Mouse (Mus musculus): ENCODE measurements around the gene Lce1h.

The Lce1h gene

DNA sequence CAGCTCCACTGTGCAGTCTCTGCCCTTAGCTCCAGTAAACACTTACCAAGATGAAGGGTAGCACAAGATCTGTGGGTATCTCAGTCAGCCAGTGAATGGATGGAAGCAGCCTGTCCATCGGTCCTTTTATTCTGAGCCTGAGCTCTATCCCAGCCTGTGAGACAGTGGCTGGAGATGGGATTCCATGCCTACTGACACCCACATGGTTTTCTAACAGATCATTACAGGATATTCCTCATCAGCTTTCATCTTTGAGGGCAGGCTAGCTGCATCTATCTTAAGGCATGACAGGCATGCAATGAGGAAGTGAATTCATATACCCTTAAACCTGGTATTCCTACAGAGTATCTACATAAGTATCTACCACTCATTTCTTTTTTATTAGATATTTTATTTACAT lies at the start of gene Lce1h:
Gene Lce1h, minus strand, starts transcription at position 101 of the 400 bp plus-strand sequence.
- in situ Hi-C loops (cut with MboI, MseI): loop anchor here (10.0 kb wide), 1 partner anchor 610 kb away; no protein-coding TSS in a partner anchor

DNA sequence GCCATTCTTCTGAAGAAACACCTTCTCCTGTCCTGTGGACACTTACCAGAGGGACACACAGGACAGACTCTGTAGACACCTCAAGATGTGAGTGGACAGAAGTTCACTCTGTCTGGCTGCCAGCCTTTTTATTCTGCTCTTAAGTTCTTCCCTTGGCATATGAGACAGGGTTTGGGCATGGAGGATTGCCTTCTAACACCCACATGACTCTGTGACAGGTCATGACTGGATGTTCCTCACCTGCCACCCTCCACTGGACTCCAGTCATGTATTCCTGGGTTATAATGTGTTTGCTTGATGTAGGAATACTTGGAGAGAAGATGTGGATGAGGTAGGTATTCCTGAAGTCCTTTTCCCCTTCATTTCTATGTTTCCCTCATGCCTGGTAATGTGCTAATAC lies 42.9 kb upstream of the Lce1h start, which contains the start of gene Lce1k:
Gene Lce1k, minus strand, starts transcription at position 101 of the 400 bp plus-strand sequence.
- in situ Hi-C loops (cut with MboI, MseI): no loop called here

DNA sequence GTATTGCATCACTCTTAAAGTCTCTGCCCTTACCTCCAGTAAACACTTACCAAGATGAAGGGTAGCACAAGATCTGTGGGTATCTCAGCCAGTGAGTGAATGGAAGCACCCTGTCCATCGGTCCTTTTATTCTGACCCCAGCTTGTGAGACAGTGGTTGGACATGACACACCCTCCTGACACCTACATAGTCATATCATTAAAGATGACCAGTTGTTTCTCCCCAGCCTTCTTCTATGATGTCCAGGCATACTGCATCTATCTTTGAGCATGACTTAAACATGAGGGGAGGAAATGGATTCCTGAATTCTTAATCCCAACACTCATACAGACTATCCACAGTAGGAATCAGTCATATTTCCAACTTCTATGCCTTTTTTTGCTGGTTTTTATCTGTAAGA lies 25.5 kb upstream of the Lce1h start, which contains the start of gene Lce1j:
Gene Lce1j, minus strand, starts transcription at position 101 of the 400 bp plus-strand sequence.
- in situ Hi-C loops (cut with MboI, MseI): no loop called here

DNA sequence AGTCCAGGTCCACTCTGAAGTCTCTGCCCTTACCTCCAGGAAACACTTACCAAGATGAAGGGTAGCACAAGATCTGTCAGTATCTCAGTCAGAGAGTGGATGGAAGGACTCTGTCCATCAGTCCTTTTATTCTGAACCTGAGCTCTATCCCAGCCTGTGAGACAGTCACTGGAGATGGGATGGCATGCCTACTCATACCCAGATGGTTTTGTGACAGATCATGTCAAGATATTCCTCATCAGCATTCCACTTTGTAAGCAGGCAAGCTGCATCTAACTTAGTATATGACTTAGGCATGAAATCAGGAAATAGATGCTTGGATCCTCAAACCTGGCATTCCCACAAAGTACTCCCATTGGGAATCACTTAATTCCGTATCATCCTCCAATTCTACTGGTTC lies 13.9 kb upstream of the Lce1h start, which contains the start of gene Lce1i:
Gene Lce1i, minus strand, starts transcription at position 101 of the 400 bp plus-strand sequence.
- in situ Hi-C loops (cut with MboI, MseI): no loop called here

DNA sequence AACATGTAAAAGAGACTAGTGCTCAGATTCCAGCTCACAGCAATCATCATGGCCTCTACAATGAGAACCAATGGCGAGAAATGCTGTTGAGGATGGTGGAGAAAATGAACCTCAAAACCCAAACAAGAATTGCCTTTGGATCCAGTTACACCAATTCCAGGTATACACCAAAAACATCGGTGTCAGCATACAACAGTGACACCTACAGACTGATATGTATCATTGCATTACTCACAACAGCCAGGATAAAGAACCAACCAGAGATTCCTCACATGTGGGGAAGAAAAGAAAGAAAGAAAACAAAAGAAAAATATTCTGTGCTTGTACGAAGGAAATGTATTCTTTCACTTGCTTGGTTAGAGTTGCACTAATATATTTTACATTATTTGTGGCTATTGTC lies 6.7 kb upstream of the Lce1h start:
- in situ Hi-C loops (cut with MboI, MseI): no loop called here

DNA sequence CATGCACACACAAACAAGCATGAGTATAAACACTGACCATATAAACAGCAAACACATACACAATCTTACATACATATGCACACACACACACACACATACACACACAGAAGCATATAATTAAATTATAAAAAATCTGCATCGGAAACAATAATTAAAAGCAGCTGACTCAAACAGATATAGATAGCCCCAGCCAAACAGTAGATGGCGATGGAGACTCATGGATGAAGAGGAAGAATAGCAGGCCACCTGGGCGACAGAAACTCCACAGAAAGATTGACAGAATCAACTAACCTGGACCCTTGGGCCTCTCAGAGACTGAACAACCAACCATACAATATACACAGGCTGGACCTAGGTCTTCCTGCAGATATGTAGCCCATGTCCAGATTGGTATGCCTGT lies 11.7 kb downstream of the Lce1h start:
- in situ Hi-C loops (cut with MboI, MseI): no loop called here

DNA sequence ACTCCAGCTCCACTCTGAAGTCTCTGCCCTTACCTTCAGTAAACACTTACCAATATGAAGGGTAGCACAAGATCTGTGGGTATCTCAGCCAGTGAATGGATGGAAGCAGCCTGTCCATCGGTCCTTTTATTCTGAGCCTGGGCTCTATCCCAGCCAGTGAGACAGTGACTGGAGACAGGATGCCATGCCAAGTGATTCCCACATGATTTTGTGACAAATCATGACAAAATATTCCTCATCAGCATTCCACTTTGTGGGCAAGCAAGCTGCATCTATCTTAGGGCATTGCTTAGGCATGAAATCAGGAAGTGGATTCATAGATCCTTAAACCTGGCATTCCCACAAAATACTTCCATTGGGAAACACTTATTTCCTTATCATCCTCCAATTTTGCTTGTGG lies 12.6 kb downstream of the Lce1h start, which contains the start of gene Lce1g:
Gene Lce1g, minus strand, starts transcription at position 101 of the 400 bp plus-strand sequence.
- in situ Hi-C loops (cut with MboI, MseI): no loop called here

DNA sequence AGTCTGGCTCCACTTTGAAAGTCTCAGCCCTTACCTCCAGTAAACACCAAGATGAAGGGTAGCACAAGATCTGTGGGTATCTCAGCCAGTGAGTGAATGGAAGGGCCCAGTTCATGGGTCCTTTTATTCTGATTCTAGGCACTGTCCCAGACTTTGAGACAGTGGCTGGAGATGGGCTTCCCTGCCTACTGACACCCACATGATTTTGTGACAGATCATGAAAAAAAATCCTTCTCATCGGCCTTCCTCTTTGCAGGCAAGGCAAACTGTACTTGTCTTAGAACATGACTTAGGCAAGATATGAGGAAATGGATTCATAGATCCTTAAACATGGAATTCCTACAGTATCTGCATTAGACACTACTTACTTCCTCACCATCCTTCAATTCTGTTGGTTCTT lies 25.9 kb downstream of the Lce1h start, which contains the start of gene Gm38119:
Gene Gm38119, minus strand, starts transcription at position 101 of the 400 bp plus-strand sequence.
- in situ Hi-C loops (cut with MboI, MseI): no loop called here

DNA sequence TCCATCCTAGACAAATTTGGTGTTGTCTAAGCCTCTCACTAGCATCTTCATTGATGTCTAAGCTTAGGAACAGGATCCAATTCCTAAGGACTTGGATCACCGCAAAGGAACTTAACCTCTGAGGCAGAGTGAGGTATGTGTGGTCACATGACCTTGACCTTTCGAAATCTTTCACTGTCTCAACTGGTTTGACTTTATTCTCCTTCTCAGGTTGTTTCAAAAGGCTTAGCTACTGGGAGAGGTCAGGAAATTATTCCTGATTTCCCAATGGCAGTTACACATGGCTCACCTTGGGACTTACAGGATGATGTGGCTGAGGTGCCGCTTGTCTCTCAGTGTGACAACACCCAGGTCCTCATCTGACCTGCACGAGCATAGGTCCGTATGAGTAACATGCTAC lies 42.2 kb downstream of the Lce1h start:
- in situ Hi-C loops (cut with MboI, MseI): no loop called here

DNA sequence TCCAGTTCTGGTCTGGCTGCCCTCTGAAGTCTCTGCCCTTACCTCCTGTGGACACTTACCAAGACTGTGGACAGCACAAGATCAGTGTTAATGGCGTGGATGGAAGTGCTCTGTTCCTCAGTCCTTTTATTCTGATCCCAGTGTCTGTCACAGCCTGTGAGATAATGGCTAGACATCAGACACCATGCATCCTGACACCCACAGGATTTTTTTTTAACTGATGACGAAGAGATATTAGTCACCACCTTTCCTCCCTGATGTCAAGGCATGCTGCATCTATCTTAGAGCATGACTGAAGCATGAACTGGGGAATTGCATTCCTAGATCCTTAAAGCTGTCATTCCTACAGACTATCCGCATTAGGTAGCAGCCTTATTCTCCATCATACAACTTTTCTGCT lies 44.6 kb downstream of the Lce1h start, which contains the start of gene Lce1f:
Gene Lce1f, minus strand, starts transcription at position 101 of the 400 bp plus-strand sequence.
- in situ Hi-C loops (cut with MboI, MseI): no loop called here

DNA sequence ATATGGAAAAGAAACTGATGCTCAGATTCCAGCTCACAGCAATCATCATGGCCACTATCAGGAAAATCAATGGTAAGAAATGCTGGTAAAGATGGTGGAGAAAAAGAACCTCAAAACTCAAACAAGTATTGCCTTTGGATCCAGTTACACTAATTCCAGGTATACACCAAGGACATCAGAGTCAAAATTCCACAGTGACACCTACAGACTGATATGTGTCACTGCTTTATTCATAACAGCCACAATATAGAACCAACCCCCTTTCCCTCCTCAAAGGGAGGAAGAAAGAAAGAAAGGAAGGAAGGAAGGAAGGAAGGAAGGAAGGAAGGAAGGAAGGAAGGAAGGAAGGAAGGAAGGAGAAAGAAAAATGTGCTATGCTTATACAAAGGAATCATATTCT lies 49.7 kb downstream of the Lce1h start:
- in situ Hi-C loops (cut with MboI, MseI): no loop called here
